Mouse (Mus musculus) R1 (cell line): ENCODE results near the gene Znrf4.
A peak's percentile ranks its signal among the peaks of the same experiment; 100 is the strongest.

Experiments
- DNase-seq: peaks from one replicate; pipeline ENCODE4 v3.0.0-alpha.2; 2018; ENCODE audit warnings: low read depth, low spot score

Znrf4 gene

GRCm38 (mm10) chr17:56490438-56491152, 21.6 kb downstream of the Znrf4 start:
- DNase-seq = no peak

- peak; percentile 90 for DNase-seq
Measured at GRCm38 (mm10) chr17:56488028-56488427, 24.2 kb downstream of the Znrf4 start.

- DNase-seq = peak; percentile 69
Measured at GRCm38 (mm10) chr17:56487441-56487888, 24.8 kb downstream of the Znrf4 start.

- DNase-seq = no peak
Measured at GRCm38 (mm10) chr17:56485926-56486325, 26.3 kb downstream of the Znrf4 start.

GRCm38 (mm10) chr17:56485118-56485517, 27.1 kb downstream of the Znrf4 start:
- no peak for DNase-seq

- no peak for DNase-seq
Measured at GRCm38 (mm10) chr17:56482671-56483070, 29.6 kb downstream of the Znrf4 start.

GRCm38 (mm10) chr17:56479358-56479757, 32.9 kb downstream of the Znrf4 start:
- DNase-seq = peak; percentile 41

- DNase-seq = peak; percentile 85
Measured at GRCm38 (mm10) chr17:56478191-56478611, 34.0 kb downstream of the Znrf4 start.

GRCm38 (mm10) chr17:56477191-56477818, 34.9 kb downstream of the Znrf4 start:
- DNase-seq = no peak

GRCm38 (mm10) chr17:56476402-56476752, 35.9 kb downstream of the Znrf4 start, which contains the start of gene Ptprs:
Gene Ptprs (minus strand): TSS chr17:56476483.
- DNase-seq = peak; percentile 92

- peak; percentile 73 for DNase-seq
Measured at GRCm38 (mm10) chr17:56475584-56476401, 36.4 kb downstream of the Znrf4 start.

- peak; percentile 66 for DNase-seq
Measured at GRCm38 (mm10) chr17:56474831-56475581, 37.2 kb downstream of the Znrf4 start.

- no peak for DNase-seq
Measured at GRCm38 (mm10) chr17:56474311-56474830, 37.9 kb downstream of the Znrf4 start.

- DNase-seq = no peak
Measured at GRCm38 (mm10) chr17:56473611-56473905, 38.7 kb downstream of the Znrf4 start.

- DNase-seq = peak; percentile 68
Measured at GRCm38 (mm10) chr17:56472733-56473610, 39.3 kb downstream of the Znrf4 start.

- DNase-seq = peak; percentile 44
Measured at GRCm38 (mm10) chr17:56472121-56472520, 40.1 kb downstream of the Znrf4 start.

- no peak for DNase-seq
Measured at GRCm38 (mm10) chr17:56471136-56471535, 41.1 kb downstream of the Znrf4 start.

GRCm38 (mm10) chr17:56470571-56470970, 41.7 kb downstream of the Znrf4 start:
- no peak for DNase-seq

- DNase-seq = no peak
Measured at GRCm38 (mm10) chr17:56470001-56470436, 42.2 kb downstream of the Znrf4 start.

- peak; percentile 59 for DNase-seq
Measured at GRCm38 (mm10) chr17:56469275-56469674, 43.0 kb downstream of the Znrf4 start.
